Mouse (Mus musculus) brain, embryonic 14.5 days (tissue): ENCODE results near the gene Olfr1229.

Experiments
- CTCF ChIP-seq: fragments of 200-500 bp; IDR thresholded peaks from 2 replicates; pipeline ENCODE4 v1.5.1; 2012; ENCODE audit warnings: inconsistent platforms, mild to moderate bottlenecking, moderate library complexity, borderline replicate concordance; ENCODE audit not compliant: insufficient read depth, insufficient read length; ENCODE audit errors: extremely low read depth
- POLR2A ChIP-seq: fragments of 200-500 bp; IDR thresholded peaks from 2 replicates; pipeline ENCODE4 v1.6.1; 2012; ENCODE audit warnings: mild to moderate bottlenecking, inconsistent platforms, borderline replicate concordance; ENCODE audit not compliant: poor library complexity, insufficient read depth, insufficient read length, severe bottlenecking; ENCODE audit errors: extremely low read depth

GRCm38 (mm10) chr2:89306974-89307373, 19.2 kb upstream of the Olfr1229 start, which contains the start of gene Olfr1231:
- TF ChIP-seq POLR2A (no peak), CTCF (no peak)
